7 mouse cellular contexts compared by ENCODE assay signal in the genomic region with DNA sequence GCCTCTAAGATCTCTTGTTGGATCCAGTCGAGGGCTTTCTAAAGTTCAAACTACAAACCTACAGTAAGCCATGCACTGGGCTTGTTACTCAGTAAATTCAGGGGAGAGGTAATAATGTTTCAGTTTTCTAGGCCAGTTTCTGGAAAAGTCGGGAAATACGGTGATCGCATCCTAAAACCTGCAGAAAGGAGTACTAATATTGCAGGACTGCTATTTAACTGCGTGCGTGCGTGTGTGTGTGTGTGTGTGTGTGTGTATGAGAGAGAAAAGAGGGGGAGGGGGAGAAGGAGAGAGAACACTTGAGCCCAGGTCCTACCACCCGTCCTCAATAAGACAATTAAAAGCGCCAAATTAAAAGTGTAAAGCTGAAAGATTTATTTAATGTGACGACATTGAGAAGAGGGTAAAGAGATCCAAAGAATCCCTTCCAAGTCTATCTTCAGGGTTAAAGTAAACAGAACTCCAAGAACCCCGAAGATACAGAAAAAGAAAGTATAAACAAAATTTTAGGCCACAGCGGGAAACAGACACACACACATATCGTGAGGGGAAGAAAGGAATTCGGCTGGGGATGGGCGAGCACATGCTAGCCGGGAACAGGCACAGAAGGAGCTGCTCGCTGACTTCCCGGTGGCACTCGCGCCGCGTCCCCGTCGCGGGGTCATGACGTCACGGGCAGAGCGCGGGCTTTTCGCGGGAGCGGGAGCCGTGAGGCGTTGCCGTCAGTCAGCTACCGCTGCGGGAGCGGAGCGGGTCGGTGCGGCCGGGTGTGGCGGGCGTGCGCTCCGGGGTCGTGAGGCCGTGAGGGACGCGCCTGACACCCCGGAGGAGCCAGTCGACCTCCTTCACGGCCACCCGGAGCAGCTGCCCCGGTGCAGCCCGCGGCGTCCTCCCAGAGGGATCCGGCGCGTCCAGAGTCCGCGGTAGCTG. TPM values are rescaled to one million over a fixed set of nuclear protein-coding genes. Genes with fewer than 3 reads are reported as not detected.
A peak's percentile ranks its signal among the peaks of the same experiment; 100 is the strongest.
DNase-seq lines count a peak whose midpoint lies in the region; ATAC-seq lines count a peak whose summit lies in the region.

A gene (plus strand): TSS at position 694 of the 930 bp plus-strand sequence.

- no peaks in the 10 kb centered on the region for H3K9me3 ChIP-seq in embryonic facial prominence, embryonic 10.5 days
- H3K9me3 ChIP-seq in limb, embryonic 11.5 days (ENCODE audit: control insufficient read depth, low read length), result no peaks in the 10 kb centered on the region
- no peaks in the 10 kb centered on the region for H3K9me3 ChIP-seq in midbrain, embryonic 14.5 days (ENCODE audit: control insufficient read depth, low read length)

- 6% methylated on average over 63 of the region's 63 CpGs for WGBS in embryonic facial prominence, embryonic 10.5 days
- 6% methylated on average over 63 of the region's 63 CpGs for WGBS in limb, embryonic 11.5 days
- 6% methylated on average over 63 of the region's 63 CpGs for WGBS in midbrain, embryonic 14.5 days

- peaks cover 16% of the 10 kb centered on the region for H3K4me1 ChIP-seq in embryonic facial prominence, embryonic 10.5 days
- H3K4me1 ChIP-seq in limb, embryonic 11.5 days (ENCODE audit: control insufficient read depth, insufficient read depth, low read length), result peaks cover 5% of the 10 kb centered on the region; the same call in 1 of the 2 replicates
- 0 out of 2 replicates have a peak, but pooled peaks cover 2% of the 10 kb centered on the region for H3K4me1 ChIP-seq in midbrain, embryonic 14.5 days (ENCODE audit: control insufficient read depth, insufficient read depth, low read length)

- ATAC-seq in limb, embryonic 11.5 days (ENCODE audit: insufficient number of reproducible peaks, low FRiP score, low TSS enrichment, low read depth), result peak; percentile 93
- peak; percentile 97 for ATAC-seq in midbrain, embryonic 14.5 days (ENCODE audit: low FRiP score, low TSS enrichment)

- H3K9ac ChIP-seq in limb, embryonic 11.5 days (ENCODE audit: low read length), result peak within 1 kb of the TSS; percentile 85
- peak within 1 kb of the TSS; percentile 80 for H3K9ac ChIP-seq in midbrain, embryonic 14.5 days (replicated peaks; ENCODE audit: low read length)

- peak within 1 kb of the TSS; percentile 60 for H3K4me2 ChIP-seq in limb, embryonic 11.5 days (ENCODE audit: low read depth, severe bottlenecking)
- H3K4me2 ChIP-seq in midbrain, embryonic 14.5 days (ENCODE audit: low read length), result peak within 1 kb of the TSS; percentile 69

- peaks cover 19% of the 10 kb centered on the region for H3K36me3 ChIP-seq in embryonic facial prominence, embryonic 10.5 days (replicated peaks)
- no peaks in the 10 kb centered on the region for H3K36me3 ChIP-seq in limb, embryonic 11.5 days (ENCODE audit: control insufficient read depth, insufficient read depth, low read length)
- no peaks in the 10 kb centered on the region for H3K36me3 ChIP-seq in midbrain, embryonic 14.5 days (ENCODE audit: control insufficient read depth, insufficient read depth, low read length)

- H3K27me3 ChIP-seq in embryonic facial prominence, embryonic 10.5 days (replicated peaks; ENCODE audit: low read depth, poor library complexity, severe bottlenecking), result no peaks in the 10 kb centered on the region
- H3K27me3 ChIP-seq in limb, embryonic 11.5 days (ENCODE audit: control insufficient read depth, insufficient read depth, low read length), result no peaks in the 10 kb centered on the region
- H3K27me3 ChIP-seq in midbrain, embryonic 14.5 days (ENCODE audit: control insufficient read depth, insufficient read depth, low read length), result no peaks in the 10 kb centered on the region

- peak within 1 kb of the TSS; percentile 85 for H3K4me3 ChIP-seq in embryonic facial prominence, embryonic 10.5 days
- H3K4me3 ChIP-seq in limb, embryonic 11.5 days (ENCODE audit: low read depth, low read length), result peak within 1 kb of the TSS; percentile 66
- H3K4me3 ChIP-seq in midbrain, embryonic 14.5 days (replicated peaks; ENCODE audit: low read depth, low read length), result peak within 1 kb of the TSS; percentile 75

- H3K27ac ChIP-seq in embryonic facial prominence, embryonic 10.5 days (replicated peaks), result peak within 1 kb of the TSS; percentile 98
- peak within 1 kb of the TSS; percentile 68; the same call in 1 of the 2 replicates for H3K27ac ChIP-seq in limb, embryonic 11.5 days (replicated peaks; ENCODE audit: low read depth, low read length)
- peak within 1 kb of the TSS; percentile 62 for H3K27ac ChIP-seq in midbrain, embryonic 14.5 days (replicated peaks; ENCODE audit: low read depth, low read length)

- peak; percentile 97 for DNase-seq in adrenal gland, postnatal 10 days
- DNase-seq in embryonic facial prominence, embryonic 10.5 days (ENCODE audit: low spot score), result peak; percentile 95
- peak; percentile 98 for DNase-seq in heart, adult 11 months
- DNase-seq in kidney, adult 18-20 months, result peak; percentile 91
- DNase-seq in limb, embryonic 11.5 days (ENCODE audit: low spot score), result peak; percentile 97
- peak; percentile 96 for DNase-seq in midbrain, embryonic 14.5 days
- DNase-seq in spleen, adult 18-20 months, result peak; percentile 77 to 89

RNA-seq across cellular contexts. Expression of the gene that starts here (rescaled TPM):
- 10 to 100 TPM; 12.9 to 15.1 TPM for total RNA-seq in adrenal gland, postnatal 10 days (2021)
- polyA plus RNA-seq in embryonic facial prominence, embryonic 10.5 days (2016; fragmentation: Nextera tagmentation; extraction: Ambion mirVana), result 40.8 and 42.5 TPM in 2 replicates
- 32.9 and 38.2 TPM in 2 replicates for polyA plus RNA-seq in limb, embryonic 11.5 days (2014; fragmentation: Nextera tagmentation; extraction: Ambion mirVana)
- polyA plus RNA-seq in midbrain, embryonic 14.5 days (2014; fragmentation: Nextera tagmentation; extraction: Ambion mirVana), result 11.2 and 12.1 TPM in 2 replicates

Comparison
In these comparisons a context has a peak if more than half of its experiments do, and no peak if none do; other contexts are left out.
1. Peak in every context shown above with its lines: DNase-seq, ATAC-seq, H3K4me3 ChIP-seq and H3K27ac ChIP-seq.